Mouse (Mus musculus): ENCODE results near the gene Slc22a14.

DNA sequence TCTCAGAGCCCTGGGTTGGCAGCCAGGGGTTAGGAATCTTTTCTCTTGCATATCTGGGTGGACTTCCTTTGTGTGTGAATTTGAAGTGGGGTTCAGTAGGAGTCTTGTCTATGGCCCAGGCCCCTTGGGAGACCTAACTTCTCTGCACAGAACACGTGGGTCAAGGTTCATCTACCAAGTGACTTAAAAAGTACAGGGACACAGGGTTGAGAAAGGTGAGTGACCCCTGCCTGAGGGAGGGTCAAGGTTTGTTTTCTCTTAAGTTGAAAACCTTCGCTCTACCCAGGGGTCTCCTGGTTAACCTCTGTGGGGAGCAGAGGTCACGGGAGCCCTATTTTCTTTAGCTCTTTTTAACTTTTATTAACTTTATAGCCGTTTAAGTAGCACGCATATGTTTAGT is 44.5 kb upstream of the Slc22a14 start:
- TF ChIP-seq CTCF (IDR thresholded peaks at IDR 0.05; ENCODE audit: extremely low read depth, insufficient read depth, low read length) (no peak), POLR2A (IDR thresholded peaks at IDR 0.05; ENCODE audit: extremely low read depth, insufficient read depth, low read length) (no peak)
